Mouse (Mus musculus) v-Abl transformed pro-B cells (cell line): ENCODE measurements around the gene H60b.
"Not testable (repeated sequence)": the region's sequence is repeated elsewhere in the genome, so short reads cannot be mapped to it uniquely, and the experiment has no call there.

ENCODE experiments used
- in situ Hi-C, 2 experiments: fragments of 400-800 bp; cut with MboI; formaldehyde crosslinking; loops; one replicate each; pipeline ENCODE4 v1.15.1; 2025; ENCODE audit not compliant: unreplicated experiment in 2 of 2

H60b gene

GRCm38 (mm10) chr10:22270879-22271786 is 112.7 kb downstream of the H60b start:
- in situ Hi-C loops = not testable (repeated sequence)

GRCm38 (mm10) chr10:22272914-22273683 is 114.7 kb downstream of the H60b start:
- in situ Hi-C loops = not testable (repeated sequence)

DNA sequence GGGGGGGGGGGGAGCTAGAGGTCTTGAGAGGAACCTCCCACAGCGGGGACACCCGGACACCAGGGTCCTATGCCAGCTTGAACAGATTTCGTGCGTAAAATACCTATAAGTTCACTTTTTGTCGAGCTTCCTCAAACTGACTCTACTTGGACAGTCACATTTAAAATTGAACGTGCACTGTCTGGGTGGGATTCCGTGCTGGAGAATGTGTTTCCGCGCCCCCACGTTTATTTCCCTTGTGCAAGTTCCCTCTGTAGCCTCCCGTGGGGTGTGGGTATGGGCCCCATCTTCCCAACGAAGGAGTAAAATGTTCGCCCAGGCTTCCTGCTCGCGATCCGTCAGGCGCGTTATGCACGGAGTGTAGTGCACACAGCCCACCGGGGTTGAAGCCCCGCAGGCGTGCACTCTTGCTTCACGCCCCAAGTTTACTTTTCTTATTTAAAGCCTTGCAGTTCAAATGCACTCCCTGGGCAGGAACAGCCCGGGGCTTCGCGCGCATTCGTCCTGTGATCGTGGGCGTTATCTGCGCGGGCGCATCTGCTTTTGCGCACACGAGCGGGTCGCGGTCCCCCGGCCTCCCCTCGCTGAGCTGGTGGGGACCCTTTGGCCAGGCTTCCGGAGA is 115.4 kb downstream of the H60b start:
- in situ Hi-C loops = no loop called here

- in situ Hi-C loops = no loop called here
Observed at GRCm38 (mm10) chr10:22274445-22275057, 116.2 kb downstream of the H60b start.

- in situ Hi-C loops = not testable (repeated sequence)
Observed at GRCm38 (mm10) chr10:22278468-22278867, 120.1 kb downstream of the H60b start.

GRCm38 (mm10) chr10:22282816-22283215 is 124.4 kb downstream of the H60b start:
- in situ Hi-C loops = loop anchor here in 1 of 2 experiments (10.0 kb wide), 1 partner anchor 128 kb away; the partner anchor contains the start of genes H60b and Raet1e

- in situ Hi-C loops = no loop called here
Observed at GRCm38 (mm10) chr10:22295676-22296075, 137.3 kb downstream of the H60b start.

- in situ Hi-C loops = no loop called here
Observed at GRCm38 (mm10) chr10:22297033-22297762, 138.8 kb downstream of the H60b start.

DNA sequence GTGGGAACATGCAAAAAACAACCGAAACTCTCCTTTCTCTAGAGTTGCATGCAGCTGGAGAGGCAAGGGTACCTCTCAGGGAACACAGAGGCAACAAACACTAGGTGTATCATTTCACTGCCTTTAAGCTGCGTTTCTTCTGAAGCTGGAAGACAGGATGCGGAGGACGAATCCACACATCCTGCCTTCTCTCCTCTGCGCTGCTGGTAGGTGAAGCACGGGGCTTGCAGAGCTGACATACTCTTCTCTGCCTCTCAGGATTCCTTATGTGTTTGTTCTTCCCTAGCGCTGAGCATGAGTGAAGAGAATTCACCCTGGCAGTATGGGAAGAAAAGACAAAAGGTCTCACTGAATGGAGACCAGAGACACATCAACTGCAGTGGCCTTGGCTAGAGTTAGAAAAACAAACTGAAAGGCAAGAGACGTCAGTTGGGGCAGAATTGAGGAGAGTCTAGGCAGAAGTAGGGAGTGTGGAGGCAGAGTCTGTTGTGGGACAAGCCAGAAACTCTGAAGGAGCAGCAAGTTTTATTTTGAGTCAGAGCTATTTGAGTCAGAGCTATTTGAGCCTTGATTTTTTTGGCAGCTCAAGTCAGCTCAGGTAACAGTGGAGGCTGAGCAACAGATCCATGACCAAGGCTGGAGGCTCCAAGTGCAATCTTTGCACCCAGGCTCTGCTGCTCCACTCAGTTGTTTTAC is 139.5 kb downstream of the H60b start:
- in situ Hi-C loops = no loop called here

- in situ Hi-C loops = no loop called here
Observed at GRCm38 (mm10) chr10:22299324-22299723, 140.9 kb downstream of the H60b start.

GRCm38 (mm10) chr10:22301641-22302040 is 143.3 kb downstream of the H60b start:
- in situ Hi-C loops = loop anchor here (10.0 to 25.0 kb wide), 4 partner anchors 157 to 1861 kb away; partner anchors contain the start of genes E030030I06Rik (in 1 of the 2), Rps12 (in 1 of the 2), Slc18b1 (in 1 of the 2) and Tbpl1 (in 1 of the 2)

DNA sequence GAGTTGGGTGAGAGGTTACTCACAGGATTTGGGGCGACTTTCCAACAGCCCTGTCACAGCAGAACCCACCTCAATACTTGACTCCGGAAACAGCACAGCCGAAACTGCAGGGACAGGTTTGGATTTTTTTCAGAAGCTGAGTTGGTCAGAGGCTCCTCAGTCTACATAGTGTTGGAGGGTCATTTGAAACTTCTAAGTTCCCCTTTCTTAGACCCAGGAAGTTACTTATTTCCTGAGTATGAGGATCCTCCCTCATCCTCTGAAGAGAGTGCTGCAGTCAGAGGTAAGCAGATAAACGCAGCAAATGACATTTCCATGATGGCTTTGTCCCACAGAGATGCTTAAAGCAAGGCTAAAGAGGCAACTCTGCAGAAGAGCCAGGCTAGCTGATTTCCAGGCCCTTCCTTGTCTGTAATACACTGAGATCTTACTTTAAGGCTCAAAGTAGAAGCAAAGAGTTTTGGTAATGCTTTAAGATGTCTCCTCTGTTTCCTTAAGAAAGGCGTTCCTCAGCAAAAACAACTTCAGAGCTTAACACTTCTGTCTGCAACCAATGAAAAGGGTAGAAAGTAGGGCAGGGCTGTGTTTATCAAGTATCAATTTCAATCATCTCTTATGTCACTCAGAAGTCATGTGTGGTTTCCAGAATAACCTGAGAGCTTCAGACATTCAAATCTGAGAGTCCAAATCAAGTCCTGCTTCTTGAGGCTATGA is 144.1 kb downstream of the H60b start:
- in situ Hi-C loops = loop anchor here (10.0 to 25.0 kb wide), 4 partner anchors 158 to 1860 kb away; partner anchors contain the start of genes E030030I06Rik (in 1 of the 2), Rps12 (in 1 of the 2), Slc18b1 (in 1 of the 2) and Tbpl1 (in 1 of the 2)

- in situ Hi-C loops = loop anchor here (10.0 to 25.0 kb wide), 4 partner anchors 159 to 1859 kb away; partner anchors contain the start of genes E030030I06Rik (in 1 of the 2), Rps12 (in 1 of the 2), Slc18b1 (in 1 of the 2) and Tbpl1 (in 1 of the 2)
Observed at GRCm38 (mm10) chr10:22303736-22304135, 145.3 kb downstream of the H60b start.

DNA sequence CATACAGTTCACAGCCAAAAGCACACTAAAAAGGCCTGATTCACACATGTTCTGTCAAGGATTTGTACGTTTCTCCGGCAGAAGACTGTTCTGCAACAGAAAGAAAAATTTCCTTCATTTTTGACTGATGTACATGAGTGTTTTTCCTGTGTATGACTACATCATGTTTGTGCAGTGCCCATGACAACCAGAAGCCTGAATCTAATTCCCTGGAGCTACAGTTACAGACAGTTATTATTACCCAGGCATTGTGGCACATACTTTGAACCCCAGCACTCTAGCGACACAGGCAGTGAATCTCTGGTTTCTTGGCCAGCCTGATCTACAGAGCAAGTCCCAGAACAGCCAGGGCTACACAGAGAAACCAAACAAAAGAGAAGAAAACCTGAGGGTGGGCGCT is 147.4 kb downstream of the H60b start:
- in situ Hi-C loops = loop anchor here (10.0 to 25.0 kb wide), 4 partner anchors 161 to 1856 kb away; partner anchors contain the start of genes E030030I06Rik (in 1 of the 2), Rps12 (in 1 of the 2), Slc18b1 (in 1 of the 2) and Tbpl1 (in 1 of the 2)

DNA sequence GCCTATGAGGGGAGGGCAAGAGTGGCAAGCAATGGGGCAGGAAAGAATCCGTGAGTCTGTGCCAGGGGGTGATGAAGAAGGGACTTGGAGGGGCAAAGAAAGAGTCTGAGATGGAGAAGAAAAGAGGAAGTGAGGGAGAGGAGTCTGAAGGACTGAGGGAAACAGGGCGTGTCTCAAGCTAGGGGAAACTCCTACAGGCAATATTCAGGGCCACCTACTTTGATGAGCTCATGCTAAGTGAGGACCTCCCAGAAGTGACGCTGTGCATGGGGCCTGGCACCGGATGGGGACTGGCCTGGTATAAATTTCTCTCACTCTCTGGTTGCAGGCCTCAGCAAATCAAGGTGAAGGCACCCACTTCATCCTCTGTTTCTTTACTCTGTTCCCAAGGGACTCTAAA is 148.1 kb downstream of the H60b start:
- in situ Hi-C loops = loop anchor here (10.0 to 25.0 kb wide), 4 partner anchors 162 to 1856 kb away; partner anchors contain the start of genes E030030I06Rik (in 1 of the 2), Rps12 (in 1 of the 2), Slc18b1 (in 1 of the 2) and Tbpl1 (in 1 of the 2)

- in situ Hi-C loops = loop anchor here (10.0 to 25.0 kb wide), 4 partner anchors 163 to 1854 kb away; partner anchors contain the start of genes E030030I06Rik (in 1 of the 2), Rps12 (in 1 of the 2), Slc18b1 (in 1 of the 2) and Tbpl1 (in 1 of the 2)
Observed at GRCm38 (mm10) chr10:22308221-22308620, 149.8 kb downstream of the H60b start.

DNA sequence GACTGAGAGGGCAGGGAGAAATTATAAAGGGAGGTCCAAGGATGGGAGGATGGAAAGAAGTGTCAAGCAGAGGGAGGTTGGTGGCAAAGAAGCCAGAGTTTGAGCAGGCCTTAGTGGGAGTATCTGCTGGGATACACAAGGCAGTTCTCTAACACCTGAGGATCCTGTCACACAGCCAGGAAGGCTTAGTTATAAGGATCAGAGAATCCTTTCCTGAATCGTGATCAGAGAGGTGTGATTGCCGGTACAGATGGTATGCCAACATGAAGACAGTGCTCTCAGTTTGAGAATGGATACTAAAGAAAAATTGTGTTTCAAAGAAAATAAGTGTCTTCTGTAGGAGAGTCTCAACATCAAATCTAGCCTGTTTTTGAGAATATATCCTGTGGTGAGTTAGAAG is 164.5 kb downstream of the H60b start:
- in situ Hi-C loops = loop anchor here (25.0 kb wide), 3 partner anchors 414 to 1839 kb away; partner anchors contain the start of genes Rps12 (in 1 of the 2), Slc18b1 (in 1 of the 2) and Tbpl1 (in 1 of the 2)
